Mouse (Mus musculus) forebrain, embryonic 15.5 days (tissue): Measurements from ENCODE around the gene Nrbf2. TPM values are rescaled to one million over a fixed set of nuclear protein-coding genes. Genes with fewer than 3 reads are reported as not detected.

Source experiments
- ATAC-seq: fragments of 200-750 bp; cut with Nextera tagmentation; replicated peaks from 2 replicates; pipeline ENCODE4 v1.8.0; 2017; ENCODE audit warnings: mild to moderate bottlenecking, moderate TSS enrichment, moderate library complexity
- H3K27ac ChIP-seq: fragments of 300-500 bp; sonication (generic); replicated peaks from 2 replicates; pipeline ENCODE4 v1.5.1; 2015; ENCODE audit warnings: mild to moderate bottlenecking, inconsistent platforms
- H3K27me3 ChIP-seq: fragments of 300-500 bp; sonication (generic); 2 replicates; pipeline ENCODE4 v1.6.1; 2015; ENCODE audit warnings: inconsistent platforms
- H3K36me3 ChIP-seq: fragments of 300-500 bp; sonication (generic); 2 replicates; pipeline ENCODE4 v1.6.1; 2015; ENCODE audit warnings: mild to moderate bottlenecking, inconsistent platforms
- H3K4me1 ChIP-seq: fragments of 300-500 bp; sonication (generic); 2 replicates; pipeline ENCODE4 v1.6.1; 2015; ENCODE audit warnings: inconsistent platforms
- H3K4me2 ChIP-seq: fragments of 300-500 bp; sonication (generic); replicated peaks from 2 replicates; pipeline ENCODE4 v1.6.1; 2015; ENCODE audit warnings: mild to moderate bottlenecking, inconsistent platforms
- H3K4me3 ChIP-seq: fragments of 300-500 bp; sonication (generic); 2 replicates; pipeline ENCODE4 v1.5.1; 2015; ENCODE audit warnings: mild to moderate bottlenecking, inconsistent platforms
- H3K9ac ChIP-seq: fragments of 300-500 bp; sonication (generic); replicated peaks from 2 replicates; pipeline ENCODE4 v1.6.1; 2015; ENCODE audit warnings: mild to moderate bottlenecking, inconsistent platforms
- H3K9me3 ChIP-seq: fragments of 300-500 bp; sonication (generic); 2 replicates; pipeline ENCODE4 v1.6.1; 2016; ENCODE audit warnings: inconsistent platforms
- WGBS: fragments of 180-500 bp; shearing (Covaris S2); methylation state at CpG from one replicate; pipeline ENCODE4 v1.1.7; 2015; ENCODE audit warnings: mixed read lengths; 5-methylcytosine and 5-hydroxymethylcytosine counted together
- polyA plus RNA-seq: library from polyadenylated mRNA; unstranded; fragments of >200 nt; fragmentation: Nextera tagmentation; extraction: Ambion mirVana; gene quantifications from 2 replicates; pipeline ENCODE4 v1.2.1, GENCODE M21; 2015

The Nrbf2 gene
- polyA plus RNA-seq, 1 experiment from 2014 or later, result 43.9 TPM

- H3K9me3 ChIP-seq, result no peaks in the 10 kb centered on the region
- H3K9ac ChIP-seq, result no peak overlapping the region
- no peaks in the 10 kb centered on the region for H3K27me3 ChIP-seq
- H3K4me2 ChIP-seq, result no peak overlapping the region
- peaks cover 53% of the 10 kb centered on the region for H3K36me3 ChIP-seq
- no peak for ATAC-seq
- no peak overlapping the region for H3K4me3 ChIP-seq
- WGBS, result 88% methylated on average over 6 of the region's 6 CpGs
- no peaks in the 10 kb centered on the region for H3K4me1 ChIP-seq
- H3K27ac ChIP-seq, result no peak overlapping the region
Measured at GRCm38 (mm10) chr10:67230439-67230838, 54.7 kb downstream of the Nrbf2 start.

- no peak for ATAC-seq
- H3K4me3 ChIP-seq, result no peak overlapping the region
- 84% methylated on average over 14 of the region's 14 CpGs for WGBS
- H3K27me3 ChIP-seq, result no peaks in the 10 kb centered on the region
- no peak overlapping the region for H3K9ac ChIP-seq
- no peak overlapping the region for H3K4me2 ChIP-seq
- H3K9me3 ChIP-seq, result no peaks in the 10 kb centered on the region
- peak overlapping the region; percentile 46; the same call in 1 of the 2 replicates for H3K27ac ChIP-seq
- H3K4me1 ChIP-seq, result peaks cover under 1% of the 10 kb centered on the region; the same call in 1 of the 2 replicates
- peaks cover 44% of the 10 kb centered on the region for H3K36me3 ChIP-seq
Measured at GRCm38 (mm10) chr10:67226543-67226942, 58.6 kb downstream of the Nrbf2 start.

GRCm38 (mm10) chr10:67226109-67226508, 59.0 kb downstream of the Nrbf2 start:
- no peak overlapping the region for H3K4me3 ChIP-seq
- ATAC-seq, result no peak
- H3K27ac ChIP-seq, result peak overlapping the region; percentile 46; the same call in 1 of the 2 replicates
- peaks cover 5% of the 10 kb centered on the region for H3K4me1 ChIP-seq
- peaks cover 41% of the 10 kb centered on the region for H3K36me3 ChIP-seq
- no peaks in the 10 kb centered on the region for H3K27me3 ChIP-seq
- no peak overlapping the region for H3K9ac ChIP-seq
- H3K4me2 ChIP-seq, result no peak overlapping the region
- H3K9me3 ChIP-seq, result no peaks in the 10 kb centered on the region
- 87% methylated on average over 7 of the region's 7 CpGs for WGBS

- 92% methylated on average over 6 of the region's 6 CpGs for WGBS
- H3K9ac ChIP-seq, result no peak overlapping the region
- no peak overlapping the region for H3K4me3 ChIP-seq
- H3K4me1 ChIP-seq, result peaks cover 8% of the 10 kb centered on the region
- ATAC-seq, result no peak
- no peak overlapping the region for H3K4me2 ChIP-seq
- H3K27me3 ChIP-seq, result no peaks in the 10 kb centered on the region
- H3K9me3 ChIP-seq, result no peaks in the 10 kb centered on the region
- no peak overlapping the region for H3K27ac ChIP-seq
- H3K36me3 ChIP-seq, result peaks cover 36% of the 10 kb centered on the region
Measured at GRCm38 (mm10) chr10:67225528-67225927, 59.6 kb downstream of the Nrbf2 start.

GRCm38 (mm10) chr10:67223942-67224341, 61.2 kb downstream of the Nrbf2 start:
- Histone ChIP-seq H3K27me3 (no peaks in the 10 kb centered on the region), H3K9ac (no peak overlapping the region), H3K4me3 (no peak overlapping the region), H3K9me3 (no peaks in the 10 kb centered on the region), H3K4me2 (no peak overlapping the region), H3K27ac (no peak overlapping the region), H3K4me1 (peaks cover 12% of the 10 kb centered on the region), H3K36me3 (peaks cover 43% of the 10 kb centered on the region)
- 84% methylated on average over 3 of the region's 4 CpGs for WGBS
- no peak for ATAC-seq

GRCm38 (mm10) chr10:67221284-67221683, 63.8 kb downstream of the Nrbf2 start:
- peak overlapping the region; percentile 8; the same call in 1 of the 2 replicates for H3K27ac ChIP-seq
- no peak overlapping the region for H3K4me2 ChIP-seq
- 35% methylated on average over 5 of the region's 5 CpGs for WGBS
- peaks cover 12% of the 10 kb centered on the region for H3K4me1 ChIP-seq
- no peak overlapping the region for H3K9ac ChIP-seq
- peaks cover 49% of the 10 kb centered on the region for H3K36me3 ChIP-seq
- ATAC-seq, result no peak
- H3K27me3 ChIP-seq, result no peaks in the 10 kb centered on the region
- no peak overlapping the region for H3K4me3 ChIP-seq
- H3K9me3 ChIP-seq, result no peaks in the 10 kb centered on the region

GRCm38 (mm10) chr10:67220251-67220650, 64.9 kb downstream of the Nrbf2 start:
- H3K9me3 ChIP-seq, result no peaks in the 10 kb centered on the region

DNA sequence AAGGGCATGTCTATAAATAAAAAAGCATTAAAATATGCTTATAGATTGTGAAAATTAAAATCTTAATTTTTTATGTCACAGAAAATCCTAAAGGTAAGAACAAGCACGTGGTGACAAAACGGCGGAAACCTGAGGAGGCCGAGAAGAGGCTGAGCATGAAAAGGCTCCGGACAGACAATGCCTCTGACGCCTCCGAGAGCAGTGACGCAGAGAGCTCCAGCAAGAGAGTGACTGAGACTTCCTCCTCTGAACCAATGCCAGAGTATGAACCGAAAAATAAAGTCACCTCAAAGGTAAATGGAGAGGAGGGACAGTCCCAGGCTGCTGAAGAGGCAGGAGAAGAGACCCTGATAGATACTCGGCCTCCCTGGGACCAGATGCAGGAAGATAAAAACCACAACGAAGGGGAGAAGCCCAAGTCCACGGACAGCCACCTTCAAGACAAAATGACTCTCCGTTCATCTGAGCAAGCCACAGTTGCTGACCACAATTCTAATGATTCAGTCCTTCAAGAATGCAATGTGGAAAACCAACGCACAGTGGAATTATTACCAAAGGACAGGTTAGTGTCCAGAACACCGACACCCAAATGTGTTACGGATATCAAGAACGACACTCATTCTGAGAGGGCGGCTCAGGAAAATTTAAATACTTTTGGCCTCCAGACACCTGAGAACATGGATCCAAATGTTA, 66.1 kb downstream of the Nrbf2 start:
- no peak for ATAC-seq
- 94% methylated on average over 18 of the region's 18 CpGs for WGBS

More at GRCm38 (mm10) chr10:67220251-67220650, 64.9 kb downstream of the Nrbf2 start:
- H3K4me1 ChIP-seq, result peaks cover 12% of the 10 kb centered on the region
- no peak overlapping the region for H3K4me3 ChIP-seq
- WGBS, result 64% methylated on average over 4 of the region's 4 CpGs
- H3K27ac ChIP-seq, result no peak overlapping the region
- H3K4me2 ChIP-seq, result no peak overlapping the region
- H3K27me3 ChIP-seq, result no peaks in the 10 kb centered on the region
- no peak overlapping the region for H3K9ac ChIP-seq
- H3K36me3 ChIP-seq, result peaks cover 39% of the 10 kb centered on the region
- no peak for ATAC-seq

DNA sequence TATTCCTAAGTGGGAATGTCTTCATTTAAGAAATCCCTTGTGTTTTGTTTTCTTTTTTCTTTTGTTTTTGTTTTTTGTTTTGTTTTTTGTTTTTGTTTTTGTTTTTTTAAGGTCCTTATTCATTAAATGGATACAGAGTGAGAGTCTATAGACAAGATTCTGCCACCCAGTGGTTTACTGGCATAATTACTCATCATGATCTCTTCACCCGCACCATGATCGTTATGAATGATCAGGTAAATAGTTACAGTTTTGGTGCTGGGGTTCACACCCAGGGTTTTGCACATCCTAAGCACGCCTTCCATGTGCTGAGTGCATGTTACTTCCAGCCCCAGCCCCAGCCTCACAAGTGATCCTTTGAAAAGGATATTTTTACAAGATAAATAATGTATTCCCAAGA, 68.2 kb downstream of the Nrbf2 start:
- WGBS, result 76% methylated on average over 3 of the region's 3 CpGs

More for the DNA sequence above, 66.1 kb downstream of the Nrbf2 start:
- H3K4me1 ChIP-seq, result peaks cover 17% of the 10 kb centered on the region
- peaks cover 28% of the 10 kb centered on the region for H3K36me3 ChIP-seq
- H3K9ac ChIP-seq, result no peak overlapping the region
- H3K27ac ChIP-seq, result no peak overlapping the region
- no peak overlapping the region for H3K4me3 ChIP-seq
- no peaks in the 10 kb centered on the region for H3K9me3 ChIP-seq
- H3K27me3 ChIP-seq, result no peaks in the 10 kb centered on the region
- H3K4me2 ChIP-seq, result no peak overlapping the region

More for the DNA sequence above, 68.2 kb downstream of the Nrbf2 start:
- H3K36me3 ChIP-seq, result peaks cover 26% of the 10 kb centered on the region
- peaks cover 25% of the 10 kb centered on the region for H3K4me1 ChIP-seq
- 0 out of 2 replicates have a peak, but pooled peaks have one; percentile 11 for ATAC-seq
- no peak overlapping the region for H3K9ac ChIP-seq
- H3K4me2 ChIP-seq, result no peak overlapping the region
- H3K4me3 ChIP-seq, result no peak overlapping the region
- H3K9me3 ChIP-seq, result no peaks in the 10 kb centered on the region
- H3K27ac ChIP-seq, result no peak overlapping the region
- H3K27me3 ChIP-seq, result no peaks in the 10 kb centered on the region

Other genes starting within 250 kb of the Nrbf2 start
- 64.1 and 65.2 TPM in 2 replicates for gene Jmjd1c, start 189.2 kb downstream of the Nrbf2 start, polyA plus RNA-seq
- gene Reep3, start 188.4 kb downstream of the Nrbf2 start, polyA plus RNA-seq, result 36.6 and 37.0 TPM in 2 replicates